Mouse (Mus musculus): ENCODE measurements at regions not wholly inside any gene's neighbourhood (a gene's known extent, or its start where the extent isn't known, plus 50 kb on each side); places are given as distances from the start of the nearest gene placed in this dataset.

GRCm38 (mm10) chr1:72002471-72003116 is 209.5 kb downstream of the Mreg start:
- no peak for DNase-seq (ENCODE audit: low spot score in 2 of 2)

- DNase-seq (ENCODE audit: low spot score in 2 of 2): no peak
Observed at GRCm38 (mm10) chr1:72000741-72001140, 211.4 kb downstream of the Mreg start.

- no peak for DNase-seq (ENCODE audit: low spot score in 2 of 2)
Observed at GRCm38 (mm10) chr1:71996828-71997227, 215.3 kb downstream of the Mreg start.

- DNase-seq (ENCODE audit: low spot score in 2 of 2): no peak
Observed at GRCm38 (mm10) chr1:71996234-71996619, 215.9 kb downstream of the Mreg start.

- no peak for DNase-seq (ENCODE audit: low spot score in 2 of 2)
Observed at GRCm38 (mm10) chr1:71995573-71996233, 216.4 kb downstream of the Mreg start.

GRCm38 (mm10) chr1:71990936-71991335 is 221.2 kb downstream of the Mreg start:
- DNase-seq (ENCODE audit: low spot score in 2 of 2): no peak

- no peak for DNase-seq (ENCODE audit: low spot score in 2 of 2)
Observed at GRCm38 (mm10) chr1:71988086-71988485, 224.0 kb downstream of the Mreg start.

- DNase-seq (ENCODE audit: low spot score in 2 of 2): no peak
Observed at GRCm38 (mm10) chr1:71986047-71986446, 226.1 kb downstream of the Mreg start.

- no peak for DNase-seq (ENCODE audit: low spot score in 2 of 2)
Observed at GRCm38 (mm10) chr1:71983786-71984185, 228.3 kb downstream of the Mreg start.

- DNase-seq (ENCODE audit: low spot score in 2 of 2): no peak
Observed at GRCm38 (mm10) chr1:71982423-71983262, 229.5 kb downstream of the Mreg start.

- DNase-seq (ENCODE audit: low spot score in 2 of 2): no peak
Observed at GRCm38 (mm10) chr1:71980624-71981023, 231.5 kb downstream of the Mreg start.

GRCm38 (mm10) chr1:71979261-71979660 is 232.8 kb downstream of the Mreg start:
- no peak for DNase-seq (ENCODE audit: low spot score in 2 of 2)

GRCm38 (mm10) chr1:71977361-71977760 is 234.7 kb downstream of the Mreg start:
- no peak for DNase-seq (ENCODE audit: low spot score in 2 of 2)

- DNase-seq (ENCODE audit: low spot score in 2 of 2): no peak
Observed at GRCm38 (mm10) chr1:71974715-71975114, 237.4 kb downstream of the Mreg start.

- DNase-seq (ENCODE audit: low spot score in 2 of 2): no peak
Observed at GRCm38 (mm10) chr1:71971943-71972342, 240.2 kb downstream of the Mreg start.

GRCm38 (mm10) chr1:71970771-71971170 is 241.3 kb downstream of the Mreg start:
- no peak for DNase-seq (ENCODE audit: low spot score in 2 of 2)

GRCm38 (mm10) chr1:71967574-71968104 is 244.5 kb downstream of the Mreg start:
- DNase-seq (ENCODE audit: low spot score in 2 of 2): no peak

GRCm38 (mm10) chr1:71964450-71965126 is 247.5 kb downstream of the Mreg start:
- no peak for DNase-seq (ENCODE audit: low spot score in 2 of 2)

- peak in 1 of 2 experiments; percentile 21 for DNase-seq (ENCODE audit: low spot score in 2 of 2)
Observed at GRCm38 (mm10) chr1:71956940-71957339, 255.2 kb downstream of the Mreg start.

- DNase-seq (ENCODE audit: low spot score in 2 of 2): no peak
Observed at GRCm38 (mm10) chr1:71955331-71955730, 256.8 kb downstream of the Mreg start.

- DNase-seq (ENCODE audit: low spot score in 2 of 2): no peak
Observed at GRCm38 (mm10) chr1:71953292-71953691, 258.8 kb downstream of the Mreg start.

- no peak for DNase-seq (ENCODE audit: low spot score in 2 of 2)
Observed at GRCm38 (mm10) chr1:71949549-71949948, 262.6 kb downstream of the Mreg start.
